Mouse (Mus musculus) monocyte, adult 5-6 weeks (primary cell): Measurements from ENCODE around the gene Capg. TPM values are rescaled to one million over a fixed set of nuclear protein-coding genes. Genes with fewer than 3 reads are reported as not detected.
A peak's percentile ranks its signal among the peaks of the same experiment; 100 is the strongest.

Experiments
- ATAC-seq: fragments of 153-309, 156-312 bp; replicated peaks from 2 replicates; pipeline ENCODE4 v1.8.0; 2017; ENCODE audit warnings: mild to moderate bottlenecking; ENCODE audit not compliant: low TSS enrichment, insufficient number of reproducible peaks, severe bottlenecking, poor library complexity, low FRiP score
- total RNA-seq: library from RNA; stranded (forward); fragments of 200-1000, 200-491, 200-594 nt; gene quantifications from 3 replicates; pipeline ENCODE4 v1.2.3, GENCODE M21; 2017

Gene Capg
- total RNA-seq, 1 experiment from 2014 or later: 71.6 TPM

GRCm38 (mm10) chr6:72562486-72562885 lies 18.3 kb downstream of the Capg start:
- ATAC-seq: no peak

- no peak for ATAC-seq
Measured at GRCm38 (mm10) chr6:72562894-72563293, 18.7 kb downstream of the Capg start.

- no peak for ATAC-seq
Measured at GRCm38 (mm10) chr6:72565506-72565905, 21.3 kb downstream of the Capg start.

- ATAC-seq: peak; percentile 83
Measured at GRCm38 (mm10) chr6:72566044-72566443, 21.9 kb downstream of the Capg start.

GRCm38 (mm10) chr6:72567508-72567907 lies 23.3 kb downstream of the Capg start:
- ATAC-seq: no peak

- ATAC-seq: no peak
Measured at GRCm38 (mm10) chr6:72568736-72569135, 24.5 kb downstream of the Capg start.

- no peak for ATAC-seq
Measured at GRCm38 (mm10) chr6:72570644-72571397, 26.6 kb downstream of the Capg start.

GRCm38 (mm10) chr6:72571826-72572225 lies 27.6 kb downstream of the Capg start:
- no peak for ATAC-seq

GRCm38 (mm10) chr6:72576041-72576440 lies 31.9 kb downstream of the Capg start:
- no peak for ATAC-seq

GRCm38 (mm10) chr6:72581625-72582382 lies 37.6 kb downstream of the Capg start:
- no peak for ATAC-seq

GRCm38 (mm10) chr6:72583211-72583839 lies 39.1 kb downstream of the Capg start:
- ATAC-seq: no peak

GRCm38 (mm10) chr6:72584154-72584553 lies 40.0 kb downstream of the Capg start:
- ATAC-seq: no peak

- no peak for ATAC-seq
Measured at GRCm38 (mm10) chr6:72586701-72587100, 42.5 kb downstream of the Capg start.

GRCm38 (mm10) chr6:72588307-72588706 lies 44.1 kb downstream of the Capg start:
- ATAC-seq: 0 out of 2 replicates have a peak, but pooled peaks have one; percentile 30

- ATAC-seq: no peak
Measured at GRCm38 (mm10) chr6:72590111-72590510, 45.9 kb downstream of the Capg start.

GRCm38 (mm10) chr6:72593011-72593803 lies 49.0 kb downstream of the Capg start:
- no peak for ATAC-seq

GRCm38 (mm10) chr6:72593914-72594313 lies 49.7 kb downstream of the Capg start:
- no peak for ATAC-seq

GRCm38 (mm10) chr6:72597083-72597874 lies 53.1 kb downstream of the Capg start:
- ATAC-seq: no peak
